Mouse (Mus musculus): ENCODE results near the gene Scube1. TPM values are rescaled to one million over a fixed set of nuclear protein-coding genes. Genes with fewer than 3 reads are reported as not detected.

Scube1 gene
- total RNA-seq, 4 experiments from 2014 or later: 44.7 to 51.8 (median 45.4) TPM

- DNase-seq (ENCODE audit: low spot score in 2 of 2): no peak
Measured at GRCm38 (mm10) chr15:83568544-83568943, 156.3 kb downstream of the Scube1 start.

- DNase-seq (ENCODE audit: low spot score in 2 of 2): no peak
Measured at GRCm38 (mm10) chr15:83567728-83568127, 157.1 kb downstream of the Scube1 start.

- no peak for DNase-seq (ENCODE audit: low spot score in 2 of 2)
Measured at GRCm38 (mm10) chr15:83566006-83566405, 158.8 kb downstream of the Scube1 start.

GRCm38 (mm10) chr15:83565434-83565833 lies 159.4 kb downstream of the Scube1 start:
- no peak for DNase-seq (ENCODE audit: low spot score in 2 of 2)

GRCm38 (mm10) chr15:83563857-83564651 lies 160.8 kb downstream of the Scube1 start:
- DNase-seq (ENCODE audit: low spot score in 2 of 2): no peak

GRCm38 (mm10) chr15:83563327-83563856 lies 161.4 kb downstream of the Scube1 start, which contains the start of the genes Tspo and Mcat:
Gene Tspo, plus strand, starts transcription at chr15:83563592.
Gene Mcat, minus strand, starts transcription at chr15:83563787.
- DNase-seq (ENCODE audit: low spot score in 2 of 2): no peak

- peak in 1 of 2 experiments; percentile 72 for DNase-seq (ENCODE audit: low spot score in 2 of 2)
Measured at GRCm38 (mm10) chr15:83562626-83563270, 162.1 kb downstream of the Scube1 start.

- DNase-seq (ENCODE audit: low spot score in 2 of 2): no peak
Measured at GRCm38 (mm10) chr15:83560941-83561477, 163.8 kb downstream of the Scube1 start.

GRCm38 (mm10) chr15:83555161-83555974 lies 169.5 kb downstream of the Scube1 start:
- DNase-seq (ENCODE audit: low spot score in 2 of 2): peak; percentile 78 to 80

Other genes with a start within 250 kb of the Scube1 start
- gene Ttll1, start 214.1 kb downstream of the Scube1 start, total RNA-seq (2022): 10 to 100 TPM; 48.1 to 53.0 (median 49.1) TPM
- gene Bik, start 198.2 kb downstream of the Scube1 start, total RNA-seq (2022): under 1 TPM in 3 of 4 experiments, not detected in 1; 0.40 to 0.70 (median 0.54) TPM
- 10 to 100 TPM in 3 of 4 experiments, 1 to 10 TPM in 1; 8.7 to 12.8 (median 10.5) TPM for gene Tspo, start 161.4 kb downstream of the Scube1 start, total RNA-seq (2022)
- gene Mcat, start 161.2 kb downstream of the Scube1 start, total RNA-seq (2022): 10 to 100 TPM; 21.5 to 30.0 (median 28.1) TPM
- gene Ttll12, start 129.9 kb downstream of the Scube1 start, total RNA-seq (2022): 10 to 100 TPM in 1 of 4 experiments, 1 to 10 TPM in 3; 9.3 to 10.6 (median 10.0) TPM
- 100 to 1,000 TPM; 172 to 194 (median 178) TPM for gene Mpped1, start 54.4 kb upstream of the Scube1 start, total RNA-seq (2022)

Data from left cerebral cortex, adult 8-10 months (tissue).